Mouse (Mus musculus): Measurements from ENCODE around the gene Trim47.
"Not testable (repeated sequence)": the region's sequence is repeated elsewhere in the genome, so short reads cannot be mapped to it uniquely, and the experiment has no call there.

The Trim47 gene

DNA sequence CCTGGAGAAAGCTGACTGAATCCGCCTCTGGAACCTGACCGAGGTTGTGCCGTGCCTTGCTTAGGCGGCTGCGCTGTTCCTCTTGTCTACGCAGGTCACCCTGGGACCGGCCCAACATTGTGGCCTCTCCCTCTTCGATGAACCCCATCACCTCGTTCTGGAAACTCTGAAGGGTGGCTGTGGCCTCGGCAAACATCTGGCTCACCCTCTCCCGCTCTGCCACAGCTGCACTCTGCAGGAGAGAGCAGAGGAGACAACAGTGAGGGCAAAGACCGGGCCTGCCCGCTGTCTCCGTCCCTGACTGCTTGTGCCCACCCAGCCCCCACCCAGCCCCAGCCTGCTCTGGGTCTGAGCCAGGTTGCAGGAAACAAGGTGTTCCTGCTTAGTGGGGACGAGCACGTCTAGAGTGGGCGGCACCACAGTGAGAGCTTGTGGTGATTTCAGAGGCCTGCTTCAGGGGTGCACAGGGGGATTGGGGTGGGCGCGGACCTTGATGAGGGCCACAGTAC, 19.2 kb downstream of the Trim47 start:
- no peak for DNase-seq (ENCODE audit: low read depth)

DNA sequence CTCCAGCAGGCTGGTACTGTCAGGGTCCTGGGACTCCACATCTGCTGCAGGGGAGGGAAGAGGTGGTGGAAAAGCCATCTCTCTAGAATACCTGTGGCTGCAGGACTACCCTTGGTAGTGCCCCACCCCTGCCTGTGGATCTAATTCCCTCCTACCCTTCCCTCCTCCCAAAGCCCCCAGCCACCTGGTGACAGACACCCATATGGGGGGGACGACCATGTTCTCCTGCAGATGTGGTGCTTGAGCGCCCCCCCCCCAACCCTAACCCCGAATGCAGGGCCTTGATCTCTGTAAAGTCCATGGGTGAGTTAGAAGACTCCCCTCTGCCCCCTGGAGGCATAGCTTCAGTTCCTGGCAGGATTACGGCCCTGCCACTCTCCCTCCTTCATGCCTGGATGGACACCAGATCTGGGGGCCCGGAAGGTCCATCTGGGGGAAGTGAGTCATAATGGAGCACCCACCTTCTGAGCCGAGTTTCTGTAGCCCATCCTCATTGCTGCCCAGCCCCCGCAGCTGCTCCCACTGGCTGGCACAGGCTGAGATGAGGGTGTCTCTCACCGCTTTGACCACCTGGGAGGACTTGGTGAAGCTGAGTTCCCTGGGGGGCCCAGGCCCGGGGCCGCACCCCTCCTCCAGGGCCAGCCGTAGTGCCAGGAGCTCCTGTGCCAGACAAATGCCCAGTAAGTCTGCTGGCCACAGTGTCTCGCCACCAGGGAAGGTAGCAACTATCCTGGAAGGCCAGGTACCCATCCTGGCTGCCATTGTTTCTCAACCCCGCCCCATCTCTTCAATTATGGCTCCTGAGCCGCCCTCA, 19.8 kb downstream of the Trim47 start:
- no peak for DNase-seq (ENCODE audit: low read depth)

DNA sequence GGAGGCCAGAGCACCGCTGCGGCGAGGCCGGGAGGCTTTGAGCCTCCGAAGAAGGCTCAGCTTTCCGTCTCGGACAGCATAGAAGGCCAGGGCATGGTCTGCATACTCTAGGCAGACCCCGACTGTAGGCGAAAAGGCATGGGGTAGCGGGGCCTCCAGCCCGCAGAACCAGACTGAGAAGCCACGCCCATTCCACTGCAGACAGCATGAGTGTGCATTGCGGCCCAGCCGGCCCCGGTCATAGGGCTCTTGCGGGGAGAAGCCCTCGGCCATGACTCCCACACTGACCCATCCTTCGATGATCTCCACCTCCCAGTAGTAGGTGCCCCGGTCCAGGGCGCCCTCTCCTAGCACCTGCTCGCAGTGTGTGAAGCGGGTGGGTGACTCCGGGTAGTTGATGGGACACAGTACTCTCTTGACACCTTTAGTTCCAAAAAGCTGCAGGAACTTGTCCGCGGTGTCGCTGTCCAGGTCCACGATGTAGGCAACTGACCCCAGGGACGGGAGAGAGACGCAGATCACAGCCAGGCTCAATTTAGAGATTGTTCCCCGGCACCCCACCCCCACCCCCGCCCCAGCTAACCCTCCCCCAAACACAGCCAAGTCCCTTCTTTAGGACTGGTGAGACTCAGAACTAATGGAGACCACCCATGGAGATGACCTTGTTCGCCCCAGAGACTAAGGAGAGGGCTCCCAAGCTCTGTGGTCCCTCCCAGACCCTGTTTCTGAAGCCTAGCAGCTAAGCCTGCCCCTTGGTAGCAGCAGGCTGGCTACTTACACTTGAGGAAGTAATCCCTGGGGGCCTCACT, 20.7 kb downstream of the Trim47 start:
- no peak for DNase-seq (ENCODE audit: low read depth)

DNA sequence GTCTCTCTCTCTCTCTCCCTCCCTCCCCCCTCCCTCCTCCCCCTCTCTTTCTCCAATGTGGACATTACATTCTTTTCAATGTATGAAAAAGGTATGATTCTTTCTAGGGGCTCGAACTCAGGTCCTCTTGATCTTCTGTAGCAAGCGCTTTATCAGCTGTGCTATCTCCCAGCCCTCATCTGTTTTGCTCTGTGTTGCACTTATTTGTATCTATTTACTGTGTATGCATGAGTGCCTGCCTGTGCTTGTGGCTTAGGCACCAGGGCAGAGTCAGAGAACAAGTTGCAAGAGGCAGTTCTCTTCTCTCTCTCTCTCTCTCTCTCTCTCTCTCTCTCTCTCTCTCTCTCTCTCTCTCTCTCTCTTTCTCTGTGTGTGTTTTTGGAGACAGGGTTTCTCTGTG, 21.9 kb downstream of the Trim47 start:
- no peak for DNase-seq (ENCODE audit: low read depth)

DNA sequence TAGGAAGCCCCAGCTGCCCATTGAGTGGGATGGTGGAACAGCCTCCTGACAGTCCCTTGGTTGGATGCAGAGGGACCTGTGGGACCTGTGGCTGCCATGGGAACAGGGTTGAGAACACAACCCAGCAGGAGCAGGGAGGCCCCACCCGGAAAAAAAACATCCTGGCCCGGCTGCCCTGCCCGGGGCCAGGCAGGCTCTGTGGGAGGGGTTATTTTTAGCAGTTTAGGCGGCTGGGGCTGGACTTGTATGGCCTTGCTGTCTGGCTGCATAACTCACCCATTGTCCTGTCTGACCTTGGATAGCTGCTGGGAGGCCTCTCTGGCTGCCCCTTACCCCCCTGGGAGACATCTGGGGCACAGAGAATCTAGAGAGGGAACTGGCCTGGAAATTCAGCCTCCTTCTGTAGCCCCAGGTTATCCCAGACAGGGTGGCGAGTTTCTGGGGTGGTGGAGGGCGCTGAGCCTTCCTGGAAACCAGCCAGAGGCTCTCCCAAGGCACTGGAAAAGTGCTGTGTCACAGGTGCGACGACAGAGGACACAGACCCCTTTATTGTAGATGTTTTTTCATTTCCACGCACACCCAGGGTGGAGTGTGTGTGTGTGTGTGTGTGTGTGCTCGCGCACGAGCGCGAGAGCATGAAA, 22.9 kb downstream of the Trim47 start:
- DNase-seq (ENCODE audit: low read depth) = no peak

DNA sequence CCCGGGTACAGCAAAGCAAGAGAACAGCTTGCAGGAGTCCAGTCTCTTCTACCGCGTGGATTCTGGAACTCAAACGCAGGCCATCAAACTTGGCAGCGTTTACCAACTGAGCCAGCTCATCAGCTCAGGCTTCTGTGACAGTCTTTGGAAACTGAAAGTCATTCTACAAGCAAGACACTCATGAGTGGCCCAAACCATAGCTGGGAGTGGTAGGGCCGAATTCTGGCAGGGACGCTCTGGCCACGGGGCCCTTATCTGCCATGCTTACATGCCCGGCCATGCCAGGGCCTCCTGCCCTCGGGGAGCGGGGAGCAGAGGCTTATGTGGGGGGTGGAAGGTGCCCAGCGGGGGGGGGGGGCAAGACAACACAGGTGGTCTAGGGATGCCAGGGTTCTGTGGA, 23.4 kb downstream of the Trim47 start:
- no peak for DNase-seq (ENCODE audit: low read depth)

DNA sequence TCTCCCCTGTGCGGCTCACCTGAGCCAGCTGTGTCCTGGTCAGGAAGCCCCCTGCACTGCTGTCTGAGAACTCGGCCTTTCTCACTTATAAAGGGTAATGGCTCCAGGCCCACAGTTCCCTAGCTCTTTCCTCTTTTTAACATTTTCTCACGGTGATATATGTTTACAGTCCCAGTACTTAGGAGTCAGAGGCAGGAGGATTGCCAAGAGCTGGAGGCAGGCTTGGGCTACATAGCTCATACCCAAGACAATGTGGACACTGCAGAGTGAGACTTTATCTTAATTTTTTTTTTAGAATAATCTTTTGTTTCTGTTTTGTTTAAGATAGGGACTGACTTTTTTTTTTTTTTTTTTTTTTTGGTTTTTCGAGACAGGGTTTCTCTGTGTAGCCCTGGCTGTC, 24.5 kb downstream of the Trim47 start:
- DNase-seq (ENCODE audit: low read depth) = no peak

DNA sequence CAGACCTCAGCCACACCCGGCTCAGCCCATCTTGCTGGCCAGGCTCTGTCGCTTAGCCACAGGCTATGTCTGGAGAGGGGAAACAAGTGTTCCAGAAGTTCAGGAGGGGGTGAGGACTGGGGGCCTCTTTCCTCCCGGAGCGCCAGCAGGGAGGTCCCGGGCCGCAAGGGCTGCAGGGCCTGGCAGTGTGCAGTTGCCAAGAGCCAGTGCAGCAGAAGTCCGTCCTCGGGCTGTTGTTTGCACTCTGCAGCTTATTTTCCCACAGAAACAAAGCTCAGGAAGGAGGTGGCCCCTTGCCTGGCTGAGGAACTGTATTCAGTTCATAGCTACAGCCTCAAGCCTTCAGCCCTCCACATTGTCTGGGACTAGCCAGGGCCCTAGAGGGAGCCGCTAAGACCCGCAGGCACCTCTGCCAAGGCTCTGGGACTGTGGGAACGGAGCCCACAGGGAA, 25.1 kb downstream of the Trim47 start:
- no peak for DNase-seq (ENCODE audit: low read depth)

DNA sequence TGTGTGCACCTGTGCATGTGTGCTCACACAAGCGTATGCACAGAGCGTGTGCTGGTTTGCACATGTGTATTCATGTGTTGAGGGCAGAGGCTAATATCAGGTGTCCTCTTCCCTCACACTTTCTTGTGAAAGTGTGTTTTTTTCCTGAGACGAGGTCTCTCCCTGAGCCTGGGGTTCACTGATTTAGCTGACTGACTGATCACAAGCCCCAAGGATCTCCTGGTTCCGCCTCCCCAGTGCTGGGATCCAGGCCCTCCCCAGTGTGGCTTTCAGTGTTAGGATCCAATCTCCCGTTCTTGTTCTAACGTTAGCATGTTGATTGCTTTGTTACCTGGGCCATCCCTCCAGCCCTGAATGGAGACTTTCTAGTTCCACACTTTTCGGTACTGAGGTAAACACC, 26.2 kb downstream of the Trim47 start:
- DNase-seq (ENCODE audit: low read depth) = no peak

DNA sequence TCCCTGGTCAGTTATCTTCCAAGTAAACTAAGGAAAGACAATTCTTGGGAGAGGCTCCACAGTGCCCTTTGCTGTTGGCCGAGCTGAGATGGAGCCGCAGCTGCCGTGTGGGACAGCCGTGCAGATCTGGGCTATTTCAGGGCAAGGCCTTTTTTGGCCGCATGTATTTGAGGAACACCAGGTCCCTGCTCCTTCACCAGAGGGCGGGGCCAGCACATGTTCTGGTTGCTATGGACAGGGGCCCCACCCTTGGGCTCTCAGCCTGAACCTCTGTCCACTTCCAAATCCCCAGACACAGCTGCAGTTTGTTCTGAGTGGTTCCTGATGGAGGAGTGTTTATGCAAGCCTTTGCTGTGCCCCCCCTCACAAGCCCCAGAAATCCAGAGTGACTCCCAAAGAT, 26.6 kb downstream of the Trim47 start:
- DNase-seq (ENCODE audit: low read depth) = no peak

DNA sequence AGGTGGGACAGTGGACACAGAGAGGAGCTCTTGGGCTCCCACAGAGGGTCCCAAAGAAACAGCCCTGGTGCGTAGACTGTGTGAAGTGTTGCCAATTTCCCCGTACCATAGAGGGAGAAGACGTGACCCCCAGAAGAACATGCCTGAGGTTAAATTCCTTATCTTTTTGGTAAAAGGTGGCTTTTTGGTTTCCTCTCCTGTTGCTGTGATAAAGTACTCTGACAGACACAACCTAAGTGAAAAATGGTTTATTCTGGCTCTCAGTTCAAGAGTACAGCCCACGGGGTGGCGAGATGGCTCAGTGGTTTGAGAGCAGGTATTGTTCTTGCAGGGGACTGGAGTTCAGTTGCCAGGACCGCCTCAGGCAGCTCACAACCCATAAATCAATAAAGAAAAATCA, 27.5 kb downstream of the Trim47 start:
- DNase-seq (ENCODE audit: low read depth) = no peak

DNA sequence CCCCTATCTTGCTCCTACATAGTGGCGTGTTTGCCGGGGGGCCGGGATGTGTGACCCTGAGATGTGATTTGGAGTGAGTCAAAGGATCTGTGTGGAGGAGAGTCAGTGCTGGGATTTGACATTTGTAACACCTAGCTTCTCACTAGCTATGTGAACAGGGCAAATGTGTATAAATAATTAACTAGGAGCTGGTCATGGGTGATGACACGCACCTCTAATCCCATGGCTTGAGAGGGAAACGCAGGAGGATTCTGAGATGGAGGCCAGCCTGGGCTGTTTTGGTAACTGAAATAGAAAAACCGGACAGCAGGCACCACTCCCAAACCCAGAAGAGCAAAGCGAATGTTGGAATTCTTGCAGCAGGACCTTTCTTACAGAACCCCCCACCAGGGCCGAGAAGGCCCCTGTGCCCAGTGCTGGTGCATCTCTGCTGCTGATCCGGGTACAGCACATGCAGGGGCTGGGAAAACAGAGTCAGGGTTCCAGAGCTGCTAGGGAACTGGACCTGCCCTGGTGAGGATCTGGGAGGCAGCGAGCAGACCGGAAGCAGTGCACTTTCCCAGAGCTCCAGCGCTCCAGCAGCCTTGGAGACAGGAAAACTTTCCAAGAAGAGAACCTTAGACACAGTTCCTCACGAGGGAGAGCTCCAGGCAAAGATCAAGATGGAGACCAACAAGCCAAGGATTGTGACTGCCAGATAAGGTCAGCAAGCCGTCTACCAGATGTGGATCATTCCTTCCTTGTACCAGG, 28.1 kb downstream of the Trim47 start:
- no peak for DNase-seq (ENCODE audit: low read depth)

DNA sequence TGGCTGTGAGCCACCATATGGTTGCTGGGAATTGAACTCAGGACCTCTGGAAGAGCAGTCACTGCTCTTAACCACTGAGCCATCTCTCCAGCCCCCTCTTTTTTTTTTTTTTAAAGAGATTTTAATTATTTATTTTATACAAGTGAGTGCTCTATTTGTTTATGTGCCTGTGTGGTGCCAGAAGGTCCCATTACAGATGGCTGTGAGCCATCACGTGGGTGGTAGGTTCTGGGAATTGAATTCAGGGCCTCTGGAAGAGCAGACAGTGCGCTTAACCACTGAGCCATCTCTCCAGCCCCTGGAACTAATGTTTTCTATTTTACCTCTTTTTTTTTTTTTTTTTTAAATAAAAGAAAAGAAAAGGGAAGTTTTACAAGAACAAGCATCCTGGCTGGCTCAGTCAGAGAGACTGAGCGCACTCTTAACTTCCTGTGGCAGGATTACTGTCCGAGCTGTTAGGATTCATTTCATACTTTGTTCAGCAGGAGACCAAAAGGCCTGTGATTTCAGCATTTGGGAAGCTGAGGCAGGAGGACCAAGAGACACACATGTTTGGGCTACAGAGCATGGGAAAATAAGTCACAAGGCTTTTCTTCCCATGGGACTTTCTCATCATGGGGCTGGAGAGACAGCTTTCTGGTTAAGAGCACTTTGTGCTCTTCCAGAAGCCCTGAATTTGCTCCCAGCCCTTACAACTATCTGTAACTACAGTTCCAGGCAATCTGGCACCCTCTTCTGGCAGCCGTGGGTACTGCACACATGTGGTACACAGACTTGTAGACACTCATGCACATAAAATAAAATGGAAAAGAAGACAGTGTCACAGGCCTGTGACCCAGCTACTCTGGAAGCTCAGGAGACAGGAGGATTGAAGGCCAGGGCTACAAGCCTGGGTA, 30.5 kb downstream of the Trim47 start:
- peak; percentile 66 for DNase-seq (ENCODE audit: low read depth)

DNA sequence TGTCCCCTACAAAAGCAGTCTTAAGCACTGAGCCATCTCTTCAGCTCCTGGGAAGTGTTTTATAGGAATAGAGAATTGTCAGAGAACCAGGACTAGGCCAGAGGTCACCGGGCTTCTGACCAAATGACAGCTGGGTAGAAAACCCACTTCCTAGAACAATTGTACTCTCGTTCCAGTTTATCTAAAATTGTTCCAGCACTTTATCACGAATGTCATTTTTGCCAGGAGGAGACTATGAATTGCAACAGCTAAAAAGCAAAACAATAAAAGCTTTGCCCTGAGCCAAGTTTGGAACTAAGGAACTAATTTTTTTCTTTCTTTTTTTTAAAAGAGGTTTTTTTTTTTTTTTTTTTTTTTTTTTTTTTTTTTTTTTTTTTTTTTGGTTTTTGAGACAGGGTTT, 31.4 kb downstream of the Trim47 start:
- DNase-seq (ENCODE audit: low read depth) = no peak

DNA sequence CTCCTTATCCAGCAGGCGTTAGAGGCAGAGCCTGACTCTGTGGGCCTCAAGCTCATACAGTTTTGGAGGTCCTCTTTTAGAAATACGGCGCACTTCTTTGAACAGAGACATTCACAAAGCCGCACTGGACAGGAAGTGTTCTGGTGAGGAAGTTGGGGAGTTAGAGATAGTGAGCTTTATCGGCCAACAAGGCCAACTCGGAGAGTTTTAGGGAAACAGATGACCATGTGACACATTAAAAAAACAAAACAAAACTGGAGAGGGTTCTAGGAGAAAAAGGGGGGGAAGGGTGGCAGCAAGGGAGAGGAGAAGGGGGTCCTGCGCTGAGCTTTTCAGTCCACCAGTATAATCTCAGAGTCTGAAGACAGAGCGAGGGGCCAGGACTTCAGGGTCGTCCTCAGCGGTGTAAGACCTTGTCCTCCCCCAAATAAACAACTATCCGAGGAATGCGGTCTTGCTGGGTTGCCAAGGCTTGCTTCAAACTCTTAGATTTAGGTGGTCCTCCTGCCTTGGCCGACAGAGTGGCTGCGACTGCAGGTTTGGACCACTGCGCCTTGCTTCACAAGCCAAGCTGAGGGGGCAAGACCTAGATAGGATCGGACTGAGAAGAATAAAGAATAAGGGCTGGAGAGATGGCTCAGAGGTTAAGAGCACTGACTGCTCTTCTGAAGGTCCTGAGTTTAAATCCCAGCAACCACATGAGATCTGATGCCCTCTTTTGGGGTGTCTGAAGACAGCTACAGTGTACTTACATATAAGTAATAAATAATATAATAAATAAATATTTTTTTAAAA, 33.0 kb downstream of the Trim47 start:
- DNase-seq (ENCODE audit: low read depth) = no peak

DNA sequence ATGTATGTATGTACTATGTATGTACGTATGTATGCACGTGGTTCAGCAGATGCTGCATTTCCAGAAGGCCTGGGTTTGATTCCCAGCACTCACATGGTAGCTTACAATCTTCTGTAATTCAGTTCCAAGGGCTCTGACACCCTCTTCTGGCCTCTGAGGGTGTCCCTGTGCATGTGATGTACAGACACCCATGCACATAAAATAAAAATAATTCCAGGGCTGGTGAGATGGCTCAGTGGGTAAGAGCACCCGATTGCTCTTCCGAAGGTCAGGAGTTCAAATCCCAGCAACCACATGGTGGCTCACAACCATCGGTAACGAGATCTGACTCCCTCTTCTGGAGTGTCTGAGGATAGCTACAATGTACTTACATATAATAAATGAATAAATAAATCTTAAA, 34.1 kb downstream of the Trim47 start:
- not testable (repeated sequence) for DNase-seq (ENCODE audit: low read depth)

DNA sequence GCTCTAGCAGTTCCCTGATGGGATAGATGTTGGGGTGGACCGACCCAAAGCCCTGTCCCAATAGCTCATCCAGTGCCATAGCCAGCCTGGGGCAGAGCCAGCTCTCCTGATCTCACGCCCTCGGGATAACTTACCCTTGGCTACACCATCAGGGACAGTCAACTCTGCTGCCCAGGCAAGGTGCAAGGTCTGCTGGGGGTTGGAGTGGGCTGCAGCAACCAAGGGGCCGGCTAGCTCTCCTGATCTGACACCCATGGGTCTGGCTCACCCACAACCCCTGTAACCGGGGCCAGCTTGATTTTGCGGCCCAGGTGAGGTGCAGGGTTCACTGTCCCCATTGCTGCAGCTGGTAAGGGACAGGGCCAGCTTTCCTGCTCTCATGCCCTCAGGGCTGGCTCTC, 35.4 kb downstream of the Trim47 start:
- no peak for DNase-seq (ENCODE audit: low read depth)

DNA sequence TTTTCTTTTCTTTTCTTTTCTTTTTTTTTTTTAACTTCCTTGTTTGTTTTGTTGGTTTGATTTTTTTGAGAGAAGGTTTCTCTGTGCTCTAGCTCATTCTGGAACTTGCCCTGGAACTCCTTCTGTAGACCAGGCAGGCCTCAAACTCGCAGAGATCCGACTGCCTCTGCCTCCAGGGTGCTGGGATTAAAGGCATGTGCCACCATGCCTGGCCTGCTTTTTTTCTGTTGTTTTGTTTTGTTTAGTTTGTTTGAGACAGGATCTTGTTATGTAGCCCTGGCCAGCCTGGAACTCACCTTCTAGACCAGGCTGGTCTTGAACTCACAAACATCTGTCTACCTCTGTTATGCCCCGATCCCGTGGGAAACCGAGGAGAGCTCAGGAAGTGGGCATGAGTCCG, 37.5 kb downstream of the Trim47 start:
- no peak for DNase-seq (ENCODE audit: low read depth)

DNA sequence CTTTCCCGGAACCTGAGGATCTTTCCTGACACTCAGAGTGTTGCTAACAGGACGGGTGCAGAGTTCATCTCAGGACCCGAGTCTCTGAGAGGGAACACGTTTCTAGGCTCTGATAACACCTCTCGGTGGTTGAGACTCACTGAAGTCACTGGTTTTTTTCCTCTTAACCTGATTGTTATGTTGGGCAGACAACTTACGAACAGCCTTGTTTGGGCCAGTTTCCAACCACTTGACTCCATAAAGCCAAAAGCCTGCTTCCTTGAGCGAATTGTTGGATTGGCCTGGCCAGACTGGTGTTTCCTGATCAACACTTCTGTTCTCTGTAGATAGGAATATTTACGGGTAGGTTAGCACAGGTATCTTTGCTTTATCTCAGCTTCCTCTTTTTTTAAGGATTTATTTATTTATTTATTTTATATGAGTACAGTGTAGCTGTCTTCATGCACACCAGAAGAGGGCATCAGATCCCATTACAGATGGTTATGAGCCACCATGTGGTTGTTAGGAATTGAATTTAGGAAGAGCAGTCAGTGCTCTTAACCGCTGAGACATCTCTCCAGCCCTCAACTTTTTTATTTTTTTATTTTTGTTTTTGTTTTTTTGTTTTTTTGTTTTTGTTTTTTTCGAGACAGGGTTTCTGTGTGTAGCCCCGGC, 38.1 kb downstream of the Trim47 start:
- DNase-seq (ENCODE audit: low read depth) = no peak

DNA sequence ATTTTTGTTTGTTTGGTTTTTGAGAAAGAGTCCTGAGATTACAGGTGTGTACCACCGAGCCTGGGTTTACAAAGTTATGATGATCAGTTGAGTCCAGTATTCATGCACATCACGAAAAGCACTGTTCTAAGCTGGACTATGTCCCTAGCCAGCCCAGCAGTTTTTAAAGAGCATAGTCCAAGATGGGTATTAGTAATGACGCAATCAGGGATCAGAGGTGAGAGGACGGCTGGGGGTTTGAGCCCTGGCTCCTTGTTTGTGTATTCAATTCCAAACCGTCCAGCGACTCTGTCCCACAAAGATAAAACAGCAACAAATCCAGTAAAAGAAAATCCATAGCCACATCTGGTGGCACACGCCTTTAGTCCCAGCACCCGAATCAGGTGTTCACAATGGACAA, 38.8 kb downstream of the Trim47 start:
- no peak for DNase-seq (ENCODE audit: low read depth)

All from naive thymus-derived CD4-positive, alpha-beta T cell, adult 2 months (primary cell).